In genomic region chr4:96740472-96740871, GRCm38 (mm10) we compare ENCODE assay signal across 21 mouse cellular contexts. TPM values are rescaled to one million over a fixed set of nuclear protein-coding genes. Genes with fewer than 3 reads are reported as not detected.
"Had no signal": no experiment of that assay in that cellular context is flagged by ENCODE, and none has a peak within 500 bp of the region (broad histone marks: within the 10 kb centered on the region; RNA-seq: fewer than 3 reads in every experiment).

No protein-coding gene starts in this region.

- H3K9ac ChIP-seq: liver, embryonic 12.5 days; liver, embryonic 14.5 days; lung, embryonic 14.5 days; midbrain, embryonic 12.5 days; neural tube, embryonic 12.5 days had no signal

- H3K9me3 ChIP-seq: liver, embryonic 12.5 days; midbrain, embryonic 10.5 days; midbrain, embryonic 12.5 days; neural tube, embryonic 12.5 days had no signal

- H3K4me3 ChIP-seq: liver, embryonic 12.5 days; midbrain, embryonic 10.5 days; midbrain, embryonic 12.5 days; neural tube, embryonic 12.5 days had no signal

- H3K27ac ChIP-seq: liver, embryonic 12.5 days; liver, embryonic 14.5 days; midbrain, embryonic 10.5 days; midbrain, embryonic 12.5 days; neural tube, embryonic 12.5 days had no signal

- H3K27me3 ChIP-seq: liver, embryonic 12.5 days; midbrain, embryonic 12.5 days; neural tube, embryonic 12.5 days had no signal

- H3K36me3 ChIP-seq: liver, embryonic 12.5 days; midbrain, embryonic 10.5 days; midbrain, embryonic 12.5 days; neural tube, embryonic 12.5 days had no signal

- ATAC-seq: liver, embryonic 12.5 days had no signal

- H3K4me2 ChIP-seq: liver, embryonic 12.5 days; lung, embryonic 14.5 days; midbrain, embryonic 12.5 days; neural tube, embryonic 12.5 days had no signal

- H3K4me1 ChIP-seq: liver, embryonic 12.5 days; midbrain, embryonic 10.5 days; midbrain, embryonic 12.5 days; neural tube, embryonic 12.5 days had no signal

- DNase-seq: lung, adult 18-20 months; lung, embryonic 14.5 days; lung, postnatal 10 days; lung, postnatal 4 days; midbrain, embryonic 14.5 days; right cerebral cortex, postnatal 25 days; thymus, adult 2 months; thymus, postnatal 25 days; thymus, postnatal 4 days had no signal

RNA-seq across cellular contexts. Expression of gene Gm12695, which starts 44.5 kb away (rescaled TPM):
- polyA plus RNA-seq: liver, embryonic 12.5 days; liver, embryonic 14.5 days; liver, embryonic 16.5 days; lung, embryonic 14.5 days; midbrain, embryonic 10.5 days; midbrain, embryonic 12.5 days; midbrain, embryonic 14.5 days; midbrain, postnatal 0 days; neural tube, embryonic 12.5 days; neural tube, embryonic 14.5 days; spleen, adult 2 months; stomach, embryonic 14.5 days; stomach, embryonic 16.5 days; thymus, adult 2 months; urinary bladder, adult 2 months had no signal
